Mouse (Mus musculus) neural tube, embryonic 11.5 days (tissue): ENCODE measurements around the gene 1500009L16Rik. TPM values are rescaled to one million over a fixed set of nuclear protein-coding genes. Genes with fewer than 3 reads are reported as not detected.
A peak's percentile ranks its signal among the peaks of the same experiment; 100 is the strongest.

Experiments used
- ATAC-seq: fragments of 200-750 bp; cut with Nextera tagmentation; 2 replicates; pipeline ENCODE4 v1.8.0; 2017; ENCODE audit warnings: moderate number of reproducible peaks, mild to moderate bottlenecking, moderate TSS enrichment, moderate library complexity; ENCODE audit not compliant: insufficient read depth, low FRiP score, low TSS enrichment
- DNase-seq: peaks from one replicate; pipeline ENCODE4 v3.0.0-alpha.2; 2015; ENCODE audit warnings: low spot score
- H3K27ac ChIP-seq: fragments of 300-500 bp; sonication (generic); 2 replicates; pipeline ENCODE4 v1.5.1; 2014; ENCODE audit warnings: low read depth, mild to moderate bottlenecking, low read length
- H3K27me3 ChIP-seq: fragments of 300-500 bp; sonication (generic); 2 replicates; pipeline ENCODE4 v1.6.1; 2014; ENCODE audit warnings: mild to moderate bottlenecking, low read length, mixed read lengths; ENCODE audit not compliant: control insufficient read depth, insufficient read depth
- H3K36me3 ChIP-seq: fragments of 300-500 bp; sonication (generic); 2 replicates; pipeline ENCODE4 v1.6.1; 2014; ENCODE audit warnings: mild to moderate bottlenecking, low read length, moderate library complexity, mixed read lengths; ENCODE audit not compliant: control insufficient read depth, insufficient read depth
- H3K4me1 ChIP-seq: fragments of 300-500 bp; sonication (generic); 2 replicates; pipeline ENCODE4 v1.6.1; 2014; ENCODE audit warnings: low read length, mixed read lengths; ENCODE audit not compliant: control insufficient read depth, insufficient read depth
- H3K4me2 ChIP-seq: fragments of 300-500 bp; sonication (generic); 2 replicates; pipeline ENCODE4 v1.6.1; 2014; ENCODE audit warnings: low read depth, mild to moderate bottlenecking, moderate library complexity
- H3K4me3 ChIP-seq: fragments of 300-500 bp; sonication (generic); 2 replicates; pipeline ENCODE4 v1.5.1; 2014; ENCODE audit warnings: low read depth, low read length
- H3K9ac ChIP-seq: fragments of 300-500 bp; sonication (generic); 2 replicates; pipeline ENCODE4 v1.6.1; 2014; ENCODE audit warnings: mild to moderate bottlenecking, low read length
- H3K9me3 ChIP-seq: fragments of 300-500 bp; sonication (generic); 2 replicates; pipeline ENCODE4 v1.6.1; 2016; ENCODE audit warnings: low read length; ENCODE audit not compliant: control insufficient read depth
- WGBS: fragments of 180-500 bp; shearing (Covaris S2); extraction: QIAGEN DNeasy Blood & Tissue Kit; methylation state at CpG from one replicate; pipeline ENCODE4 v1.1.7; 2014; 5-methylcytosine and 5-hydroxymethylcytosine counted together
- polyA plus RNA-seq: library from polyadenylated mRNA; unstranded; fragments of >200 nt; fragmentation: Nextera tagmentation; extraction: Ambion mirVana; gene quantifications from 2 replicates; pipeline ENCODE4 v1.2.1, GENCODE M21; 2014

1500009L16Rik gene
- polyA plus RNA-seq, 1 experiment from 2014 or later = 39.4 TPM

GRCm38 (mm10) chr10:83781854-83782253 lies 59.2 kb downstream of the 1500009L16Rik start:
- Histone ChIP-seq H3K27ac (no peak overlapping the region), H3K4me1 (no peaks in the 10 kb centered on the region), H3K36me3 (no peaks in the 10 kb centered on the region), H3K9me3 (no peaks in the 10 kb centered on the region), H3K9ac (no peak overlapping the region), H3K4me2 (no peak overlapping the region), H3K4me3 (no peak overlapping the region), H3K27me3 (no peaks in the 10 kb centered on the region)
- no peak for DNase-seq
- no peak for ATAC-seq
- WGBS = 91% methylated on average over 4 of the region's 4 CpGs

GRCm38 (mm10) chr10:83782371-83783120 lies 59.9 kb downstream of the 1500009L16Rik start:
- Histone ChIP-seq H3K4me1 (no peaks in the 10 kb centered on the region), H3K9ac (no peak overlapping the region), H3K27ac (no peak overlapping the region), H3K4me3 (no peak overlapping the region), H3K9me3 (no peaks in the 10 kb centered on the region), H3K27me3 (no peaks in the 10 kb centered on the region), H3K4me2 (no peak overlapping the region), H3K36me3 (no peaks in the 10 kb centered on the region)
- WGBS = 92% methylated on average over 10 of the region's 10 CpGs
- DNase-seq = no peak
- no peak for ATAC-seq

GRCm38 (mm10) chr10:83785003-83785402 lies 62.3 kb downstream of the 1500009L16Rik start:
- DNase-seq = peak; percentile 24
- H3K4me3 ChIP-seq = no peak overlapping the region
- no peaks in the 10 kb centered on the region for H3K27me3 ChIP-seq
- WGBS = 36% methylated on average over 5 of the region's 5 CpGs
- ATAC-seq = no peak
- H3K9me3 ChIP-seq = no peaks in the 10 kb centered on the region
- H3K36me3 ChIP-seq = no peaks in the 10 kb centered on the region
- no peak overlapping the region for H3K4me2 ChIP-seq
- no peak overlapping the region for H3K27ac ChIP-seq
- H3K9ac ChIP-seq = no peak overlapping the region
- no peaks in the 10 kb centered on the region for H3K4me1 ChIP-seq

DNA sequence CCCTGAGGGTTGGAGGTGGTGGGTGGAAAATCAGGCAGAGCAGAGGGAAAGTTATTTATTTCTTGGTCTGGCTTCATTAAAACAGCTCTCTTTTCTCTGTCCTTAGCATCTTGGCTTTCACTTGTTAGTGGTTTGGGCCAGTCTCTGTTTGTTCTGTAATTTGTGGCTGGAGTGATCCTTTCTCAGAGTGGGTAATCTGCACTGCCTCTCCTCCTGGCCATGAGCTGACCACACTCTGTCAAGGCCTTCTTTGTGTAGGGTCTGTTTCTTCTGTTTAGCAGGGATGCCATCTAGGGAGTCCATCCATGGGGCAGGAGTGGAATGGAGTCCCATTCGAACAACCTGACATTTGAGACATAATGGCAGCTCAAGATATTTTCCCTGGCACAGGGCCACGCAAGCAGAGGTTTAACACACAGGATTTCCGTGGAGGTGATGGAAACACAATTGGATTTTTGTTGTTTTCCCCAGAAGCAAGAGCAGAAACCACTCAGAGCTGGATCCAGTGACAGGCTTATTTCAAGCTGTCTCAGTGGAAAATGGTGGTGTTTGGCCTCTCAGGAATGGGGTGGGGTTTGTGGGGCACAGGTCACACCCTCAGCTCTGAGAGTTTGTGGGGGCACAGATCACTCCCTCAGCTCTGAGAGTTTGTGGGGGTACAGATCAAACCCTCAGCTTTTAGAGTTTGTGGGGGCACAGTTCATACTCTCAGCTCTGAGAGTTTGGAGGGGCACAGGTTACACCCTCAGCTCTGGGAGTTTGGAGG lies 63.1 kb downstream of the 1500009L16Rik start:
- H3K9ac ChIP-seq = no peak overlapping the region
- DNase-seq (no peak), ATAC-seq (no peak)
- no peak overlapping the region for H3K4me3 ChIP-seq
- H3K36me3 ChIP-seq = no peaks in the 10 kb centered on the region
- no peak overlapping the region for H3K4me2 ChIP-seq
- H3K27ac ChIP-seq = no peak overlapping the region
- WGBS = 67% methylated on average over 3 of the region's 3 CpGs
- H3K9me3 ChIP-seq = no peaks in the 10 kb centered on the region
- H3K4me1 ChIP-seq = no peaks in the 10 kb centered on the region
- no peaks in the 10 kb centered on the region for H3K27me3 ChIP-seq

- H3K9ac ChIP-seq = no peak overlapping the region
- no peak overlapping the region for H3K27ac ChIP-seq
- no peak overlapping the region for H3K4me2 ChIP-seq
- H3K9me3 ChIP-seq = no peaks in the 10 kb centered on the region
- DNase-seq (no peak), ATAC-seq (no peak)
- H3K4me3 ChIP-seq = no peak overlapping the region
- no peaks in the 10 kb centered on the region for H3K36me3 ChIP-seq
- no peaks in the 10 kb centered on the region for H3K27me3 ChIP-seq
- H3K4me1 ChIP-seq = no peaks in the 10 kb centered on the region
Observed at GRCm38 (mm10) chr10:83795088-83795487, 72.4 kb downstream of the 1500009L16Rik start.

- Histone ChIP-seq H3K4me1 (no peaks in the 10 kb centered on the region), H3K27ac (no peak overlapping the region), H3K4me2 (no peak overlapping the region), H3K36me3 (no peaks in the 10 kb centered on the region), H3K4me3 (no peak overlapping the region), H3K9me3 (no peaks in the 10 kb centered on the region), H3K27me3 (no peaks in the 10 kb centered on the region), H3K9ac (no peak overlapping the region)
- ATAC-seq (no peak), DNase-seq (no peak)
- WGBS = 94% methylated on average over 4 of the region's 4 CpGs
Observed at GRCm38 (mm10) chr10:83795500-83795899, 72.8 kb downstream of the 1500009L16Rik start.

GRCm38 (mm10) chr10:83804021-83804420 lies 81.4 kb downstream of the 1500009L16Rik start:
- no peaks in the 10 kb centered on the region for H3K36me3 ChIP-seq
- H3K9ac ChIP-seq = no peak overlapping the region
- ATAC-seq (no peak), DNase-seq (no peak)
- 76% methylated on average over 6 of the region's 6 CpGs for WGBS
- H3K9me3 ChIP-seq = no peaks in the 10 kb centered on the region
- H3K4me1 ChIP-seq = no peaks in the 10 kb centered on the region
- no peak overlapping the region for H3K4me3 ChIP-seq
- no peaks in the 10 kb centered on the region for H3K27me3 ChIP-seq
- no peak overlapping the region for H3K4me2 ChIP-seq
- no peak overlapping the region for H3K27ac ChIP-seq

GRCm38 (mm10) chr10:83805201-83805718 lies 82.6 kb downstream of the 1500009L16Rik start:
- H3K4me1 ChIP-seq = no peaks in the 10 kb centered on the region
- H3K36me3 ChIP-seq = no peaks in the 10 kb centered on the region
- no peak overlapping the region for H3K4me3 ChIP-seq
- no peak for ATAC-seq
- 39% methylated on average over 11 of the region's 11 CpGs for WGBS
- H3K9me3 ChIP-seq = no peaks in the 10 kb centered on the region
- H3K4me2 ChIP-seq = no peak overlapping the region
- 0 out of 2 replicates have a peak overlapping the region, but pooled peaks have one; percentile 34 for H3K27ac ChIP-seq
- H3K27me3 ChIP-seq = no peaks in the 10 kb centered on the region
- peak; percentile 65 for DNase-seq
- no peak overlapping the region for H3K9ac ChIP-seq
